Mouse (Mus musculus) thymus, adult 2 months (tissue): ENCODE measurements around the gene Serpinb6c. TPM values are rescaled to one million over a fixed set of nuclear protein-coding genes. Genes with fewer than 3 reads are reported as not detected.
A peak's percentile ranks its signal among the peaks of the same experiment; 100 is the strongest.

Experiments
- DNase-seq: peaks from one replicate; pipeline ENCODE4 v3.0.0; 2021
- H3K27ac ChIP-seq: fragments of 200-500 bp; 2 replicates; pipeline ENCODE4 v1.5.1; 2012; ENCODE audit warnings: low read length, control low read depth; ENCODE audit not compliant: control insufficient read depth, insufficient read depth
- H3K27me3 ChIP-seq: fragments of 200-500 bp; 2 replicates; pipeline ENCODE4 v1.6.1; 2012; ENCODE audit warnings: mild to moderate bottlenecking, low read length, moderate library complexity, mixed read lengths; ENCODE audit not compliant: control insufficient read depth, insufficient read depth
- H3K36me3 ChIP-seq: fragments of 200-500 bp; 2 replicates; pipeline ENCODE4 v1.6.1; 2012; ENCODE audit warnings: mild to moderate bottlenecking, low read length, moderate library complexity; ENCODE audit not compliant: control insufficient read depth, insufficient read depth
- H3K4me1 ChIP-seq: fragments of 200-500 bp; replicated peaks from 2 replicates; pipeline ENCODE4 v1.6.1; 2012; ENCODE audit warnings: low read length; ENCODE audit not compliant: control insufficient read depth, insufficient read depth
- H3K4me3 ChIP-seq: fragments of 200-500 bp; 2 replicates; pipeline ENCODE4 v1.5.1; 2012; ENCODE audit warnings: mild to moderate bottlenecking, low read length, control low read depth, moderate library complexity; ENCODE audit not compliant: control insufficient read depth, insufficient read depth
- CTCF ChIP-seq: fragments of 200-500 bp; IDR thresholded peaks from 2 replicates; pipeline ENCODE4 v1.5.1; 2012; ENCODE audit warnings: mild to moderate bottlenecking, control low read depth, low read length, moderate library complexity, borderline replicate concordance; ENCODE audit not compliant: control insufficient read depth, poor library complexity, insufficient read depth; ENCODE audit errors: extremely low read depth
- POLR2A ChIP-seq: fragments of 200-500 bp; IDR thresholded peaks from 2 replicates; pipeline ENCODE4 v1.6.1; 2012; ENCODE audit warnings: mild to moderate bottlenecking, low read length, control low read depth, moderate library complexity; ENCODE audit not compliant: control insufficient read depth, poor library complexity, insufficient read depth; ENCODE audit errors: extremely low read depth
- whole genome bisulfite sequencing: fragments of 180-500 bp; shearing (Covaris S2); methylation state at CpG from one replicate; pipeline ENCODE4 v1.1.7; 2018; 5-methylcytosine and 5-hydroxymethylcytosine counted together
- polyA plus RNA-seq: library from polyadenylated mRNA; depleted of rRNA; stranded (reverse); fragments of >200 nt; gene quantifications from 2 replicates; pipeline ENCODE4 v1.2.3, GENCODE M21; 2012

Serpinb6c gene
- polyA plus RNA-seq, 1 experiment, result 0.09 TPM

DNA sequence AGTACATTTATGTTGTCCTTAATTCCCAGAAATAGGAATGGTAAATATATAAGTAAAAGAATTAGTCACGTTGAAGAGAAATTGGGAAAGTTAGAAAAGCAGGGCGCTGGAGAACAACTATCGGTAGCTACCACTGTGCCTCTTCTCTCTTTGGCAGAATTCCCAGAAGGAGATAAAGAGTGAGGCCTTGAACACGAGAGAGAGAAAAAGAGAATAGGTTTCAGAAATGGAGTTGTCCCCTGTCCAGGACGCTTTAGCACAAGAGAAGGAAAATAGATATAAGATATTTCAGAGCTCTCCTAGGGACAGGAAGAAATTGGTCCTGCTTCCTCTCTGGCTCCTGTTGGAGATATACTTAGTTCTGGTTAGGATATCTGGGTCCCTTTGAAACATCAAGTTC, 31.6 kb upstream of the Serpinb6c start:
- TF ChIP-seq POLR2A, result no peak
- TF ChIP-seq CTCF, result no peak
- Histone ChIP-seq H3K4me3 (no peak overlapping the region), H3K4me1 (no peaks in the 10 kb centered on the region; the same call in 1 of the 2 replicates), H3K36me3 (no peaks in the 10 kb centered on the region), H3K27me3 (no peaks in the 10 kb centered on the region), H3K27ac (no peak overlapping the region)
- 95% methylated on average over 5 of the region's 5 CpGs for WGBS
- DNase-seq, result no peak

DNA sequence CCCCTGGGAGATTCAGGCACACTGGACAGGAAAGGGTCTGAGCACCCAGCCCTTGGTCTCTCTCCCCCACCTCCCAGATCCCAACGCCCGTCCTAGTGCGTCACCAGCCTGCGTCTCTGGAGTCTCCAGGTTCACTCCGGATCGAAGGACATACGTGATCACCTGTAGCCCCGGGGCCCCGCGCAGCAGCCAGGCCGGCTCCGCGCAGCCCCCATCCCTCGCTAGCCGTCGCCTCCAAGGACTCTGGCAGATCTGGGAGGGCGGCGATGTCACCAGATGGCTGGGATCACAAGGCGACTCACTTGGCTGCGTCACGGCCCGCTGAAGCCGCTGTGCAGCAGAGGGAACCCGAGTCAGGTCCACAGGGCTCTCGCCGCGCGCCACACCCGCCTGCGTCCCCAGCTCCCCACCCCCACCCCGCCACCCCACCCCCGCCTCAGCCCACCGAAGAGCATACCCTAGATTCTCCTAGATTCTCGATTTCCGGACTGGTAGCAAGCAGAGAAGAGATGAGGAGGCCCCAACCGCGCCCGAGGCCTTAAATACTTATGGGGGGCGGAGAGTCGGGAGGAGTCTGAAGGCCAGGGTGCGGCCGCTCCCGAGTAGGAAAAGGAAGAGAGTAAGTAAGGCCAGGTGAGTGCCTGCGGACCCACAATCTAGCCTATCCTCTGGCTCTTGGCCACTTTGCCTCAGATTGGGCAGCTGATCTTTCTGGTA, 30.1 kb upstream of the Serpinb6c start:
- H3K36me3 ChIP-seq, result no peaks in the 10 kb centered on the region
- TF ChIP-seq POLR2A (no peak), CTCF (no peak)
- H3K4me1 ChIP-seq, result no peaks in the 10 kb centered on the region; the same call in 1 of the 2 replicates
- no peaks in the 10 kb centered on the region for H3K27me3 ChIP-seq
- H3K27ac ChIP-seq, result no peak overlapping the region
- peak overlapping the region; percentile 34 for H3K4me3 ChIP-seq
- 5% methylated on average over 44 of the region's 44 CpGs for WGBS
- peak; percentile 11 for DNase-seq

DNA sequence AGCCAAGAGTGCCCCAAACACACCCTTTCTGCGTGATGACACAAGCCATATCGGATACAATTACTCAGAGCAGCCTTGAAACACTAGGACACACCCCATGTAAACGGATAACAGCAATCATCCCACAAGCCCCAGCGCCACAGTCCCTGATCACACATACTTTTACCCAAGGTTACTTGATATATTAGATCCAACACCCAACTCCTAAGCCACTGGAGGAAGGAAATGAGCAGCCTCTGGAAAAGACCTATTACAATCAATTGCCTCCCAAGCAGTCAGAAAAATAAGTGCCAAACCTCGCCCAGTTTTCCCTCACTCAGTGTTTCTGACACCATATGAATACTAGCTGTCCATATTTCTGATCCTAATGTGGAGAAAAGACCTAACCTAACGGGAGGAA, 29.2 kb upstream of the Serpinb6c start:
- no peak for DNase-seq
- TF ChIP-seq POLR2A (no peak), CTCF (no peak)
- Histone ChIP-seq H3K4me3 (no peak overlapping the region), H3K4me1 (no peaks in the 10 kb centered on the region; the same call in 1 of the 2 replicates), H3K27me3 (no peaks in the 10 kb centered on the region), H3K36me3 (no peaks in the 10 kb centered on the region), H3K27ac (no peak overlapping the region)
- 85% methylated on average over 6 of the region's 6 CpGs for whole genome bisulfite sequencing

DNA sequence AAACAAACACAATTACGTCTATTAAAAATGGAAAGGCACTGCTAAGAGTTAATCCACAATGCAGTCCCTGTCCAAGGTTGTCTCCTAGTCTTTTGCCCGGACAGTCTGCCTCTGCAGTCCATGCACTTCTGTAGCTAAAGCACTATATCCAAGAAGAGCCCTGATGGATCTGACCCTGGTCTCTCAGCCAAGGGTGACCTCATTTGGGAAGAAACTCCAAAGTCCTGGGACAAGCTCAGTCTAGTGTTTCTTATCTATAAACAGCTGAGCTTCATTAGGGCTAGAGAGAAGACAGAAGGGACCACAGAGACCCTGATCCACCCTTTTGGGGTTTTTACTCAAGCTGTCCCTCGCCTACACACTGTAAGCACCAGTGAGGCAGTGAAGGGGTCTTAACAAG, 25.4 kb upstream of the Serpinb6c start:
- Histone ChIP-seq H3K4me3 (no peak overlapping the region), H3K36me3 (no peaks in the 10 kb centered on the region), H3K27ac (no peak overlapping the region), H3K27me3 (no peaks in the 10 kb centered on the region), H3K4me1 (no peaks in the 10 kb centered on the region; the same call in 1 of the 2 replicates)
- TF ChIP-seq POLR2A (no peak), CTCF (no peak)
- DNase-seq, result no peak
- WGBS, result 94% methylated on average over 3 of the region's 3 CpGs

DNA sequence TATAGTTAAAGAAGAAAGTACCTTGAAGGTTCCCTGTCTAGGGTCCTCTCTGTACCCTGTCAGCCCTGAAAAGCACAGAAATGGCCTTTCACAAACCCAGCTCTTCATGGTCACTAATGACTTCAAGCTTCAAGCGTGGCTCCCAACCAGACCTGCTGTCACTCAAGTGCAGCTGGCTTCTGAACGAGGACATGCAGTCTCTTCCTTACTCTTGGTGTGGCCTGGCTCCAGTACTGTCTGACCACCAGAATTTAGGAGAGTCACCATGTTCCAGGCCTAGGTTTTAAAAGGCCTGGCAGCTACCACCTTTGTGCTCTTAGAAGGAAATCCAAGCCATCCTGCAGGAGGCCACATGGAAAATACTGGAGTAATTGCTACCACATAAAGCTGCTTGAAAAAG, 24.8 kb upstream of the Serpinb6c start:
- TF ChIP-seq POLR2A (no peak), CTCF (no peak)
- 84% methylated on average over 2 of the region's 2 CpGs for WGBS
- H3K4me1 ChIP-seq, result no peaks in the 10 kb centered on the region
- no peaks in the 10 kb centered on the region for H3K36me3 ChIP-seq
- no peak for DNase-seq
- H3K27me3 ChIP-seq, result no peaks in the 10 kb centered on the region
- no peak overlapping the region for H3K4me3 ChIP-seq
- no peak overlapping the region for H3K27ac ChIP-seq

DNA sequence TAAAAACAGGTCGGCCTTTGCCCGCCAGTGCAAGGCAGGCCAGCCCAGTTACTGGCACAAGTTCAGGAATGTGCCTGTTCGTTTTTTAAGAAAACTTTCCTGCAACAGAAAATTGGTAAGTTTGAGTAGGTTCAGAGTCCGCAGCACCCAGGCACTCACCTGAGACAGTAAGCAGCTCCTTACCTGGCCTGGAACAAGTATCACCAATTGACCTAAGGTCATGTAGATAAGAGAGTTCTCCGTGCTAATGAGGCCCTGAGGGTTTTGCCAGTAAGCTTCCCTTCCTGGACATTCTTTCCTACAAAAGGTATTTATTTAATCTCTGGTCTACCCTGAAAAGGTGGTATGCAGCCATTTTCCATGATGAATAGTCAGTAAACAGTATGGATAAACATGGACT, 16.2 kb upstream of the Serpinb6c start:
- H3K4me1 ChIP-seq, result no peaks in the 10 kb centered on the region
- no peak for DNase-seq
- 94% methylated on average over 5 of the region's 5 CpGs for WGBS
- H3K27ac ChIP-seq, result no peak overlapping the region
- TF ChIP-seq CTCF, result no peak
- H3K27me3 ChIP-seq, result no peaks in the 10 kb centered on the region
- 0 out of 2 replicates have a peak, but pooled peaks cover 3% of the 10 kb centered on the region for H3K36me3 ChIP-seq
- no peak overlapping the region for H3K4me3 ChIP-seq

DNA sequence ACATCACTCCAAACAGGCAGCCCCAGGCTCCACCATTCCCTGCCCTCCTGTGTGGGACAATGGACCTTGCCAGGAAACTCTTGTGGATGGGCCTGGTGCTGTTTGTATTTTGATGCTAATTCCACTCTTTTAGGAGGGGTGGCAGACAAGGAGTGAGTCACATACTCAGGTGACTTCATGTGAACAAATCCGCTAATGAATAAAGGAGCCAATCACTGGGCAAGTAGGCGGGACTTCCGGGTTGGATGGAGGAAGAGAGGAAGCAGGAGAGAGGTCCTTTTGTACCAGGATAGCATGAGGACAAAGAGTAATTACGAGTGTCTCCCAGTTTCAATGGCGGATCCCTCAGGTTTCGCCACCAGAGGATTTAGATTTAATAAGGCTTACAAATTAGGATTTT, 15.5 kb upstream of the Serpinb6c start:
- no peaks in the 10 kb centered on the region for H3K4me1 ChIP-seq
- H3K36me3 ChIP-seq, result 0 out of 2 replicates have a peak, but pooled peaks cover 3% of the 10 kb centered on the region
- no peaks in the 10 kb centered on the region for H3K27me3 ChIP-seq
- no peak overlapping the region for H3K27ac ChIP-seq
- no peak for DNase-seq
- no peak overlapping the region for H3K4me3 ChIP-seq
- 95% methylated on average over 6 of the region's 6 CpGs for WGBS
- TF ChIP-seq CTCF, result no peak
- TF ChIP-seq POLR2A, result no peak
